9 mouse cellular contexts compared by ENCODE assay signal in the genomic region with DNA sequence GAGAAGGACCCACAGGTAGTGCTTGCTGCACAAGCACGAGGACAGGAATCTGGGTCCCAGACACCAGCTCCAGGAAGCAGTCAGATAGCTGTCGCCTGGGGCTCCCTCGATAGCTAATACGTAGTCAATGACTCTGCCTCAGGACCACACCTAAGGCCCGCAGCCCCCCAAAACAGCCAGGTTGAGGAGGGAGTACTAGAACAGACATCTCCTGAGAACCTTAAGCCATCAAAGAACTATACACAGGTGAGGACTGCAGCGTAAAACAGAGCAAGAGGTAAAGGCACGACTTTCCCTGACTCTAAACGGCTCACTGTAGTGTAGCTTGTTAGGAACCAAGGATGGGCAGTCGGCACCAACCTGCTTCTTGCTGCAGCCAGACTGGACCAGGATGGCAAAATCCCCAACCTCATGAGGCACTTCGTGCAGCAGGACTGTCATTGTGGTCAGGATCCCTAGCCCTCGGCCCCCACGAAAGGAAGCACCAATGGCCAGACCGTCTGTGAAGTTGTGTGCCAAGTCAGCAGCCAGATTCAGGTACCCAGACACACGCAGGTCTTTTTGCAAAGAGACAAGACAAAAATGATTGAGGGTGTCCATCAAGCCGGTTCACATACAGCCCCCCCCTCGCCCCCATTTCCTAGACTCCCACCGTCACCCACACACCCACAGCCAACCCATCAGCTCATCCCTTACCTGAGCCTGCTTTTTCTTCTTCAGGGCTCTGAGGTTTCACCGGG. TPM values are rescaled to one million over a fixed set of nuclear protein-coding genes. Genes with fewer than 3 reads are reported as not detected.
DNase-seq lines count a peak whose midpoint lies in the region; ATAC-seq and TF ChIP-seq lines count a peak whose summit lies in the region.
"Had no signal": no experiment of that assay in that cellular context is flagged by ENCODE, and none has a peak within 500 bp of the region (broad histone marks: within the 10 kb centered on the region; RNA-seq: fewer than 3 reads in every experiment).

No protein-coding gene starts in this region.

- peak; percentile 24 to 64 for DNase-seq in adrenal gland, adult (ENCODE audit: inconsistent age in 2 of 2, low spot score in 1 of 2)
- no peak for DNase-seq in adrenal gland, postnatal 36 days
- DNase-seq in lung, embryonic 14.5 days: no peak
- DNase-seq in lung, postnatal 25 days (ENCODE audit: low spot score): no peak
- no peak for DNase-seq in hindbrain, postnatal 0 days (ENCODE audit: low spot score)
- DNase-seq in naive thymus-derived CD4-positive, alpha-beta T cell, adult 2 months (ENCODE audit: low read depth): peak; percentile 18
- DNase-seq in left cerebral cortex, postnatal 36 days (ENCODE audit: low spot score in 2 of 2): no peak
- DNase-seq in left cerebral cortex, adult 2 months (ENCODE audit: extremely low spot score in 1 of 2, low spot score in 2 of 2): no peak
- DNase-seq: thymus, postnatal 25 days had no signal

- no peak overlapping the region for H3K27ac ChIP-seq in lung, embryonic 14.5 days (ENCODE audit: low read depth)
- H3K27ac ChIP-seq in hindbrain, postnatal 0 days: no peak overlapping the region
- no peak overlapping the region for H3K27ac ChIP-seq in left cerebral cortex, adult 2 months

- peak overlapping the region; percentile 79 for H3K4me3 ChIP-seq in lung, embryonic 14.5 days (ENCODE audit: low read depth, low read length)
- H3K4me3 ChIP-seq in hindbrain, postnatal 0 days (ENCODE audit: low read length): no peak overlapping the region
- no peak overlapping the region for H3K4me3 ChIP-seq in left cerebral cortex, adult 2 months

- peaks cover 32% of the 10 kb centered on the region for H3K36me3 ChIP-seq in lung, embryonic 14.5 days (ENCODE audit: insufficient read depth)
- H3K36me3 ChIP-seq in hindbrain, postnatal 0 days (ENCODE audit: insufficient read depth, low read length): peaks cover 18% of the 10 kb centered on the region

- no peaks in the 10 kb centered on the region for H3K27me3 ChIP-seq in lung, embryonic 14.5 days (ENCODE audit: insufficient read depth, low read length)
- H3K27me3 ChIP-seq in hindbrain, postnatal 0 days (ENCODE audit: insufficient read depth, low read length): no peaks in the 10 kb centered on the region

- no peak overlapping the region for H3K9ac ChIP-seq in lung, embryonic 14.5 days
- no peak overlapping the region for H3K9ac ChIP-seq in hindbrain, postnatal 0 days (replicated peaks; ENCODE audit: low read length)

- peak overlapping the region; percentile 98 for H3K4me2 ChIP-seq in lung, embryonic 14.5 days
- H3K4me2 ChIP-seq in hindbrain, postnatal 0 days (ENCODE audit: low read depth, low read length): 0 out of 2 replicates have a peak overlapping the region, but pooled peaks have one; percentile 88

- no peak for ATAC-seq in lung, embryonic 14.5 days (ENCODE audit: insufficient read depth)
- ATAC-seq in hindbrain, postnatal 0 days: no peak

- intact Hi-C loops in left cerebral cortex, postnatal 36 days (cut with DNase I): no loop called here
- intact Hi-C loops in left cerebral cortex, adult 2 months (cut with DNase I): no loop called here

- no peak for TF ChIP-seq CTCF in lung, embryonic 14.5 days (IDR thresholded peaks at IDR 0.05; ENCODE audit: low read depth)
- no peak for TF ChIP-seq CTCF in hindbrain, postnatal 0 days (IDR thresholded peaks at IDR 0.05; ENCODE audit: low read depth)
- TF ChIP-seq CTCF in left cerebral cortex, adult 2 months (IDR thresholded peaks at IDR 0.05): no peak

- WGBS in lung, embryonic 14.5 days: 86% methylated on average over 18 of the region's 18 CpGs
- WGBS in hindbrain, postnatal 0 days: 88% methylated on average over 18 of the region's 18 CpGs

- no peaks in the 10 kb centered on the region for H3K9me3 ChIP-seq in lung, embryonic 14.5 days (ENCODE audit: low read depth, low read length)
- H3K9me3 ChIP-seq in hindbrain, postnatal 0 days (ENCODE audit: low read length): no peaks in the 10 kb centered on the region

- H3K4me1 ChIP-seq in lung, embryonic 14.5 days (ENCODE audit: insufficient read depth): peaks cover 34% of the 10 kb centered on the region; the same call in 1 of the 2 replicates
- peaks cover 34% of the 10 kb centered on the region for H3K4me1 ChIP-seq in hindbrain, postnatal 0 days (ENCODE audit: insufficient read depth, low read length)

RNA-seq across cellular contexts. Expression of a gene that starts 1.5 kb away (rescaled TPM):
- total RNA-seq in adrenal gland, postnatal 36 days (2021): 100 to 1,000 TPM; 243 to 247 TPM
- polyA plus RNA-seq in lung, embryonic 14.5 days (2014; fragmentation: Nextera tagmentation; extraction: Ambion mirVana): 35.9 and 40.6 TPM in 2 replicates
- 78.3 and 87.4 TPM in 2 replicates for total RNA-seq in hindbrain, postnatal 0 days (2014; rRNA removed)
- 74.9 and 78.9 TPM in 2 replicates for polyA plus RNA-seq in hindbrain, postnatal 0 days (2015; fragmentation: Nextera tagmentation; extraction: Ambion mirVana)
- total RNA-seq in left cerebral cortex, postnatal 36 days (2021): 10 to 100 TPM; 35.7 to 36.6 TPM
- total RNA-seq in left cerebral cortex, adult 2 months (2021): 10 to 100 TPM; 34.4 to 41.2 TPM

RNA-seq across cellular contexts. Expression of a gene that starts 2.2 kb away (rescaled TPM):
- 100 to 1,000 TPM; 165 to 198 TPM for total RNA-seq in adrenal gland, postnatal 36 days (2021)
- 102 and 105 TPM in 2 replicates for polyA plus RNA-seq in lung, embryonic 14.5 days (2014; fragmentation: Nextera tagmentation; extraction: Ambion mirVana)
- 188 and 250 TPM in 2 replicates for total RNA-seq in hindbrain, postnatal 0 days (2014; rRNA removed)
- polyA plus RNA-seq in hindbrain, postnatal 0 days (2015; fragmentation: Nextera tagmentation; extraction: Ambion mirVana): 148 and 150 TPM in 2 replicates
- 100 to 1,000 TPM; 101 to 105 TPM for total RNA-seq in left cerebral cortex, postnatal 36 days (2021)
- total RNA-seq in left cerebral cortex, adult 2 months (2021): 100 to 1,000 TPM in 1 of 2 experiments, 10 to 100 TPM in 1; 98.6 to 104 TPM

RNA-seq across cellular contexts. Expression of a gene that starts 2.3 kb away (rescaled TPM):
- total RNA-seq in adrenal gland, postnatal 36 days (2021): 10 to 100 TPM; 53.5 to 55.7 TPM
- polyA plus RNA-seq in lung, embryonic 14.5 days (2014; fragmentation: Nextera tagmentation; extraction: Ambion mirVana): 30.3 and 35.3 TPM in 2 replicates
- 51.5 and 64.8 TPM in 2 replicates for total RNA-seq in hindbrain, postnatal 0 days (2014; rRNA removed)
- 48.7 and 49.2 TPM in 2 replicates for polyA plus RNA-seq in hindbrain, postnatal 0 days (2015; fragmentation: Nextera tagmentation; extraction: Ambion mirVana)
- total RNA-seq in left cerebral cortex, postnatal 36 days (2021): 10 to 100 TPM; 81.9 to 87.8 TPM
- total RNA-seq in left cerebral cortex, adult 2 months (2021): 10 to 100 TPM; 84.7 to 86.2 TPM

RNA-seq across cellular contexts. Expression of a gene that starts 4.8 kb away (rescaled TPM):
- total RNA-seq in adrenal gland, postnatal 36 days (2021): 10 to 100 TPM; 43.8 to 48.3 TPM
- 5.6 and 6.6 TPM in 2 replicates for polyA plus RNA-seq in lung, embryonic 14.5 days (2014; fragmentation: Nextera tagmentation; extraction: Ambion mirVana)
- 19.1 and 22.1 TPM in 2 replicates for total RNA-seq in hindbrain, postnatal 0 days (2014; rRNA removed)
- polyA plus RNA-seq in hindbrain, postnatal 0 days (2015; fragmentation: Nextera tagmentation; extraction: Ambion mirVana): 19.2 and 20.0 TPM in 2 replicates
- 10 to 100 TPM; 33.5 to 35.9 TPM for total RNA-seq in left cerebral cortex, postnatal 36 days (2021)
- total RNA-seq in left cerebral cortex, adult 2 months (2021): 10 to 100 TPM; 34.8 to 44.9 TPM

RNA-seq across cellular contexts. Expression of a gene that starts 9.9 kb away (rescaled TPM):
- total RNA-seq in adrenal gland, postnatal 36 days (2021): 1 to 10 TPM; 1.2 to 2.2 TPM
- 4.3 and 5.0 TPM in 2 replicates for polyA plus RNA-seq in lung, embryonic 14.5 days (2014; fragmentation: Nextera tagmentation; extraction: Ambion mirVana)
- 12.1 and 16.7 TPM in 2 replicates for total RNA-seq in hindbrain, postnatal 0 days (2014; rRNA removed)
- polyA plus RNA-seq in hindbrain, postnatal 0 days (2015; fragmentation: Nextera tagmentation; extraction: Ambion mirVana): 5.4 TPM in 2 replicates
- total RNA-seq in left cerebral cortex, postnatal 36 days (2021): 10 to 100 TPM; 15.1 to 16.3 TPM
- 10 to 100 TPM; 11.3 to 15.2 TPM for total RNA-seq in left cerebral cortex, adult 2 months (2021)

Comparison
In these comparisons a context has a peak if more than half of its experiments do, and no peak if none do; other contexts are left out.
1. DNase-seq: peak in adrenal gland, adult (2 of 2) and naive thymus-derived CD4-positive, alpha-beta T cell, adult 2 months (single experiment); none in adrenal gland, postnatal 36 days (0 of 2), lung, embryonic 14.5 days (single experiment), lung, postnatal 25 days (single experiment), hindbrain, postnatal 0 days (single experiment), left cerebral cortex, postnatal 36 days (0 of 2) and left cerebral cortex, adult 2 months (0 of 2).